Mouse (Mus musculus): Measurements from ENCODE around the gene Fndc3b. TPM values are rescaled to one million over a fixed set of nuclear protein-coding genes. Genes with fewer than 3 reads are reported as not detected.

The Fndc3b gene
- polyA plus RNA-seq, 1 experiment from 2014 or later: 11.3 TPM

GRCm38 (mm10) chr3:27686732-27687491, 24.2 kb downstream of the Fndc3b start:
- Histone ChIP-seq H3K9ac (no peak overlapping the region), H3K4me1 (replicated peaks; ENCODE audit: control insufficient read depth, insufficient read depth, low read length) (peaks cover 7% of the 10 kb centered on the region; the same call in 1 of the 2 replicates), H3K27ac (no peak overlapping the region), H3K4me3 (replicated peaks; ENCODE audit: low read length) (no peak overlapping the region), H3K4me2 (replicated peaks) (no peak overlapping the region), H3K9me3 (ENCODE audit: control insufficient read depth, low read length) (no peaks in the 10 kb centered on the region), H3K36me3 (replicated peaks; ENCODE audit: control insufficient read depth, insufficient read depth) (no peaks in the 10 kb centered on the region), H3K27me3 (ENCODE audit: control insufficient read depth, insufficient read depth, low read length) (no peaks in the 10 kb centered on the region)
- WGBS: 81% methylated on average over 19 of the region's 19 CpGs
- DNase-seq (ENCODE audit: low spot score) (peak; percentile 40), ATAC-seq (ENCODE audit: low FRiP score) (no peak)

- no peak overlapping the region for H3K9ac ChIP-seq
- H3K4me3 ChIP-seq (replicated peaks; ENCODE audit: low read length): no peak overlapping the region
- no peak overlapping the region for H3K4me2 ChIP-seq (replicated peaks)
- ATAC-seq (ENCODE audit: low FRiP score) (no peak), DNase-seq (ENCODE audit: low spot score) (no peak)
- no peaks in the 10 kb centered on the region for H3K36me3 ChIP-seq (replicated peaks; ENCODE audit: control insufficient read depth, insufficient read depth)
- H3K4me1 ChIP-seq (replicated peaks; ENCODE audit: control insufficient read depth, insufficient read depth, low read length): peaks cover 6% of the 10 kb centered on the region; the same call in 1 of the 2 replicates
- H3K9me3 ChIP-seq (ENCODE audit: control insufficient read depth, low read length): no peaks in the 10 kb centered on the region
- 91% methylated on average over 14 of the region's 14 CpGs for WGBS
- H3K27me3 ChIP-seq (ENCODE audit: control insufficient read depth, insufficient read depth, low read length): no peaks in the 10 kb centered on the region
- H3K27ac ChIP-seq: no peak overlapping the region
Measured at GRCm38 (mm10) chr3:27685650-27686208, 25.4 kb downstream of the Fndc3b start.

GRCm38 (mm10) chr3:27685134-27685533, 26.0 kb downstream of the Fndc3b start:
- WGBS: 91% methylated on average over 6 of the region's 6 CpGs
- H3K4me3 ChIP-seq (replicated peaks; ENCODE audit: low read length): no peak overlapping the region
- DNase-seq (ENCODE audit: low spot score): no peak
- no peak overlapping the region for H3K4me2 ChIP-seq (replicated peaks)
- no peaks in the 10 kb centered on the region for H3K9me3 ChIP-seq (ENCODE audit: control insufficient read depth, low read length)
- H3K36me3 ChIP-seq (replicated peaks; ENCODE audit: control insufficient read depth, insufficient read depth): no peaks in the 10 kb centered on the region
- H3K27me3 ChIP-seq (ENCODE audit: control insufficient read depth, insufficient read depth, low read length): no peaks in the 10 kb centered on the region
- ATAC-seq (ENCODE audit: low FRiP score): no peak
- H3K4me1 ChIP-seq (replicated peaks; ENCODE audit: control insufficient read depth, insufficient read depth, low read length): 0 out of 2 replicates have a peak, but pooled peaks cover under 1% of the 10 kb centered on the region
- no peak overlapping the region for H3K9ac ChIP-seq
- no peak overlapping the region for H3K27ac ChIP-seq

GRCm38 (mm10) chr3:27683374-27683773, 27.7 kb downstream of the Fndc3b start:
- Histone ChIP-seq H3K4me2 (replicated peaks) (no peak overlapping the region), H3K9ac (no peak overlapping the region), H3K36me3 (replicated peaks; ENCODE audit: control insufficient read depth, insufficient read depth) (no peaks in the 10 kb centered on the region), H3K27me3 (ENCODE audit: control insufficient read depth, insufficient read depth, low read length) (no peaks in the 10 kb centered on the region), H3K4me3 (replicated peaks; ENCODE audit: low read length) (no peak overlapping the region), H3K4me1 (replicated peaks; ENCODE audit: control insufficient read depth, insufficient read depth, low read length) (no peaks in the 10 kb centered on the region), H3K9me3 (ENCODE audit: control insufficient read depth, low read length) (no peaks in the 10 kb centered on the region), H3K27ac (no peak overlapping the region)
- 73% methylated on average over 4 of the region's 4 CpGs for WGBS
- DNase-seq (ENCODE audit: low spot score) (no peak), ATAC-seq (ENCODE audit: low FRiP score) (no peak)

- 0 out of 2 replicates have a peak, but pooled peaks cover 6% of the 10 kb centered on the region for H3K4me1 ChIP-seq (replicated peaks; ENCODE audit: control insufficient read depth, insufficient read depth, low read length)
- 51% methylated on average over 6 of the region's 6 CpGs for WGBS
- DNase-seq (ENCODE audit: low spot score): no peak
Measured at GRCm38 (mm10) chr3:27677574-27677973, 33.5 kb downstream of the Fndc3b start.

GRCm38 (mm10) chr3:27673660-27674059, 37.4 kb downstream of the Fndc3b start:
- Histone ChIP-seq H3K36me3 (replicated peaks; ENCODE audit: control insufficient read depth, insufficient read depth) (no peaks in the 10 kb centered on the region), H3K4me1 (replicated peaks; ENCODE audit: control insufficient read depth, insufficient read depth, low read length) (0 out of 2 replicates have a peak, but pooled peaks cover 13% of the 10 kb centered on the region), H3K4me2 (replicated peaks) (no peak overlapping the region), H3K9ac (no peak overlapping the region), H3K27me3 (ENCODE audit: control insufficient read depth, insufficient read depth, low read length) (no peaks in the 10 kb centered on the region), H3K9me3 (ENCODE audit: control insufficient read depth, low read length) (no peaks in the 10 kb centered on the region), H3K27ac (no peak overlapping the region), H3K4me3 (replicated peaks; ENCODE audit: low read length) (no peak overlapping the region)
- WGBS: 67% methylated on average over 7 of the region's 7 CpGs
- ATAC-seq (ENCODE audit: low FRiP score) (no peak), DNase-seq (ENCODE audit: low spot score) (no peak)

More at GRCm38 (mm10) chr3:27677574-27677973, 33.5 kb downstream of the Fndc3b start:
- no peaks in the 10 kb centered on the region for H3K9me3 ChIP-seq (ENCODE audit: control insufficient read depth, low read length)
- no peak overlapping the region for H3K4me3 ChIP-seq (replicated peaks; ENCODE audit: low read length)
- H3K9ac ChIP-seq: no peak overlapping the region
- H3K27me3 ChIP-seq (ENCODE audit: control insufficient read depth, insufficient read depth, low read length): no peaks in the 10 kb centered on the region
- H3K36me3 ChIP-seq (replicated peaks; ENCODE audit: control insufficient read depth, insufficient read depth): no peaks in the 10 kb centered on the region
- H3K27ac ChIP-seq: no peak overlapping the region
- ATAC-seq (ENCODE audit: low FRiP score): 0 out of 2 replicates have a peak, but pooled peaks have one; percentile 39
- H3K4me2 ChIP-seq (replicated peaks): no peak overlapping the region

- Histone ChIP-seq H3K9me3 (ENCODE audit: control insufficient read depth, low read length) (no peaks in the 10 kb centered on the region), H3K36me3 (replicated peaks; ENCODE audit: control insufficient read depth, insufficient read depth) (no peaks in the 10 kb centered on the region), H3K4me1 (replicated peaks; ENCODE audit: control insufficient read depth, insufficient read depth, low read length) (0 out of 2 replicates have a peak, but pooled peaks cover 13% of the 10 kb centered on the region), H3K27ac (no peak overlapping the region), H3K4me2 (replicated peaks) (no peak overlapping the region), H3K9ac (no peak overlapping the region), H3K4me3 (replicated peaks; ENCODE audit: low read length) (no peak overlapping the region), H3K27me3 (ENCODE audit: control insufficient read depth, insufficient read depth, low read length) (no peaks in the 10 kb centered on the region)
- ATAC-seq (ENCODE audit: low FRiP score) (no peak), DNase-seq (ENCODE audit: low spot score) (no peak)
- 78% methylated on average over 12 of the region's 12 CpGs for WGBS
Measured at GRCm38 (mm10) chr3:27670416-27670815, 40.7 kb downstream of the Fndc3b start.

- Histone ChIP-seq H3K4me3 (replicated peaks; ENCODE audit: low read length) (no peak overlapping the region), H3K9me3 (ENCODE audit: control insufficient read depth, low read length) (no peaks in the 10 kb centered on the region), H3K36me3 (replicated peaks; ENCODE audit: control insufficient read depth, insufficient read depth) (no peaks in the 10 kb centered on the region), H3K9ac (no peak overlapping the region), H3K4me1 (replicated peaks; ENCODE audit: control insufficient read depth, insufficient read depth, low read length) (0 out of 2 replicates have a peak, but pooled peaks cover 6% of the 10 kb centered on the region), H3K4me2 (replicated peaks) (no peak overlapping the region), H3K27ac (no peak overlapping the region), H3K27me3 (ENCODE audit: control insufficient read depth, insufficient read depth, low read length) (no peaks in the 10 kb centered on the region)
- 93% methylated on average over 4 of the region's 4 CpGs for WGBS
- DNase-seq (ENCODE audit: low spot score) (no peak), ATAC-seq (ENCODE audit: low FRiP score) (no peak)
Measured at GRCm38 (mm10) chr3:27667280-27667679, 43.8 kb downstream of the Fndc3b start.

GRCm38 (mm10) chr3:27665338-27665737, 45.8 kb downstream of the Fndc3b start:
- H3K4me2 ChIP-seq (replicated peaks): no peak overlapping the region
- no peaks in the 10 kb centered on the region for H3K36me3 ChIP-seq (replicated peaks; ENCODE audit: control insufficient read depth, insufficient read depth)
- no peak overlapping the region for H3K4me3 ChIP-seq (replicated peaks; ENCODE audit: low read length)
- no peak overlapping the region for H3K9ac ChIP-seq
- H3K4me1 ChIP-seq (replicated peaks; ENCODE audit: control insufficient read depth, insufficient read depth, low read length): 0 out of 2 replicates have a peak, but pooled peaks cover 3% of the 10 kb centered on the region
- ATAC-seq (ENCODE audit: low FRiP score) (no peak), DNase-seq (ENCODE audit: low spot score) (no peak)
- WGBS: 8% methylated on average over 1 of the region's 1 CpGs
- H3K27me3 ChIP-seq (ENCODE audit: control insufficient read depth, insufficient read depth, low read length): no peaks in the 10 kb centered on the region
- H3K9me3 ChIP-seq (ENCODE audit: control insufficient read depth, low read length): no peaks in the 10 kb centered on the region
- H3K27ac ChIP-seq: no peak overlapping the region
